In the genomic region with DNA sequence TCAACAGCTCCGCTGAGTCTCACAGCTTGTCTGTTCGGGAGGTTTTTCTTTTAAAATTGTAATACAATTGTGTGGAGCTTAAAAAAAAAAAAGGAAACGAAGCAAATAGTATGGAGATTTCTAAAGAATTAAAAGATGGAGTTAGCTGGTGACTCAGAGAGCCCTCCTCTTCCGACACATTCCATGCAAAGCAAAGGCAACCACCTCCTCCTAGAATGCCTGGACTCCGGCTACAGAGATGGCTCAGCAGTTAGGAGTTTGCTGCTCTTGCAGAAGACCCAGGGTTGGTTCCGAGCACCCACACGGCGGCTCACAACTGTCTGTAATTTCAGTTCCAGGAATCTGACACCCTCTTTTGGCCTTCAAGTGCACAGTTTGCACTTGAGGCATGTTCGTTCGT, we compare ENCODE assay signal across 11 mouse cellular contexts. TPM values are rescaled to one million over a fixed set of nuclear protein-coding genes. Genes with fewer than 3 reads are reported as not detected.
DNase-seq lines count a peak whose midpoint lies in the region; ATAC-seq and TF ChIP-seq lines count a peak whose summit lies in the region.
"Had no signal": no experiment of that assay in that cellular context is flagged by ENCODE, and none has a peak within 500 bp of the region (broad histone marks: within the 10 kb centered on the region; RNA-seq: fewer than 3 reads in every experiment).

No protein-coding gene starts in this region.

- no peak for TF ChIP-seq CTCF in liver, postnatal 0 days (IDR thresholded peaks at IDR 0.05; ENCODE audit: low read depth)
- TF ChIP-seq CTCF in gastrocnemius, adult 2 months (IDR thresholded peaks at IDR 0.05): no peak

- no peaks in the 10 kb centered on the region for H3K27me3 ChIP-seq in heart, embryonic 11.5 days (ENCODE audit: control insufficient read depth, insufficient read depth, low read length)
- no peaks in the 10 kb centered on the region for H3K27me3 ChIP-seq in liver, postnatal 0 days (ENCODE audit: insufficient read depth, low read length)
- no peaks in the 10 kb centered on the region for H3K27me3 ChIP-seq in liver, embryonic 12.5 days (replicated peaks)
- no peaks in the 10 kb centered on the region for H3K27me3 ChIP-seq in hindbrain, embryonic 11.5 days (ENCODE audit: control insufficient read depth, insufficient read depth, low read length)

- no peak for DNase-seq in heart, postnatal 14 days
- DNase-seq in liver, postnatal 0 days: no peak
- peak; percentile 44 for DNase-seq in R1 (ENCODE audit: low read depth, low spot score)
- no peak for DNase-seq in hindbrain, embryonic 11.5 days (ENCODE audit: low spot score)
- DNase-seq in gastrocnemius, postnatal 10 days: no peak
- DNase-seq in gastrocnemius, adult 2 months: no peak
- DNase-seq: heart, postnatal 10 days; liver; right cerebral cortex, postnatal 14 days had no signal

- no peak overlapping the region for H3K4me3 ChIP-seq in heart, embryonic 11.5 days (ENCODE audit: low read depth, low read length)
- H3K4me3 ChIP-seq in liver, postnatal 0 days (ENCODE audit: low read depth, low read length): no peak overlapping the region
- no peak overlapping the region for H3K4me3 ChIP-seq in liver, embryonic 12.5 days
- no peak overlapping the region for H3K4me3 ChIP-seq in hindbrain, embryonic 11.5 days (ENCODE audit: low read depth, low read length)
- no peak overlapping the region for H3K4me3 ChIP-seq in gastrocnemius, adult 2 months

- no peak overlapping the region for H3K9ac ChIP-seq in heart, embryonic 11.5 days (ENCODE audit: low read depth, low read length)
- no peak overlapping the region for H3K9ac ChIP-seq in liver, postnatal 0 days (replicated peaks)
- no peak overlapping the region for H3K9ac ChIP-seq in liver, embryonic 12.5 days
- H3K9ac ChIP-seq in hindbrain, embryonic 11.5 days (ENCODE audit: low read depth, low read length): no peak overlapping the region

- peak overlapping the region; percentile 29; the same call in 1 of the 2 replicates for H3K27ac ChIP-seq in heart, embryonic 11.5 days (ENCODE audit: low read depth, low read length)
- peak overlapping the region; percentile 52 for H3K27ac ChIP-seq in liver, postnatal 0 days (ENCODE audit: low read depth)
- H3K27ac ChIP-seq in liver, embryonic 12.5 days: no peak overlapping the region
- peak overlapping the region; percentile 70 for H3K27ac ChIP-seq in hindbrain, embryonic 11.5 days (ENCODE audit: low read depth, low read length)
- H3K27ac ChIP-seq in gastrocnemius, adult 2 months: no peak overlapping the region; the same call in 1 of the 2 replicates

- no peak overlapping the region for H3K4me2 ChIP-seq in heart, embryonic 11.5 days
- H3K4me2 ChIP-seq in liver, postnatal 0 days (ENCODE audit: low read depth, low read length): no peak overlapping the region
- H3K4me2 ChIP-seq in liver, embryonic 12.5 days: no peak overlapping the region
- no peak overlapping the region for H3K4me2 ChIP-seq in hindbrain, embryonic 11.5 days (replicated peaks; ENCODE audit: low read depth, low read length)

- H3K9me3 ChIP-seq in heart, embryonic 11.5 days (replicated peaks; ENCODE audit: control insufficient read depth, low read length): no peaks in the 10 kb centered on the region
- H3K9me3 ChIP-seq in liver, postnatal 0 days (ENCODE audit: low read length): no peaks in the 10 kb centered on the region
- no peaks in the 10 kb centered on the region for H3K9me3 ChIP-seq in liver, embryonic 12.5 days (replicated peaks)
- H3K9me3 ChIP-seq in hindbrain, embryonic 11.5 days (ENCODE audit: control insufficient read depth, low read length): no peaks in the 10 kb centered on the region

- H3K4me1 ChIP-seq in heart, embryonic 11.5 days (ENCODE audit: control insufficient read depth, insufficient read depth, low read length): peaks cover 57% of the 10 kb centered on the region
- H3K4me1 ChIP-seq in liver, postnatal 0 days (ENCODE audit: insufficient read depth): peaks cover 34% of the 10 kb centered on the region
- H3K4me1 ChIP-seq in liver, embryonic 12.5 days: peaks cover 69% of the 10 kb centered on the region
- H3K4me1 ChIP-seq in hindbrain, embryonic 11.5 days (replicated peaks; ENCODE audit: control insufficient read depth, insufficient read depth, low read length): peaks cover 4% of the 10 kb centered on the region

- no peak for TF ChIP-seq EP300 in liver, postnatal 0 days (IDR thresholded peaks at IDR 0.05; ENCODE audit: low read depth)

- intact Hi-C loops in heart, postnatal 14 days (cut with DNase I): no loop called here
- intact Hi-C loops in gastrocnemius, adult 2 months (cut with DNase I): no loop called here

- WGBS in heart, embryonic 11.5 days (ENCODE audit: insufficient replicate concordance): 79% methylated on average over 10 of the region's 10 CpGs
- 82% methylated on average over 10 of the region's 10 CpGs for WGBS in liver, postnatal 0 days (ENCODE audit: insufficient replicate concordance)
- 77% methylated on average over 10 of the region's 10 CpGs for WGBS in liver, embryonic 12.5 days (ENCODE audit: insufficient replicate concordance)
- 78% methylated on average over 10 of the region's 10 CpGs for WGBS in hindbrain, embryonic 11.5 days

- no peak for ATAC-seq in heart, embryonic 11.5 days (replicated peaks; ENCODE audit: insufficient number of reproducible peaks, low FRiP score, low TSS enrichment)
- no peak for ATAC-seq in liver, postnatal 0 days
- ATAC-seq in liver, embryonic 12.5 days: no peak
- no peak for ATAC-seq in hindbrain, embryonic 11.5 days (ENCODE audit: low FRiP score)

- no peaks in the 10 kb centered on the region for H3K36me3 ChIP-seq in heart, embryonic 11.5 days (ENCODE audit: control insufficient read depth, insufficient read depth, low read length)
- H3K36me3 ChIP-seq in liver, postnatal 0 days (replicated peaks; ENCODE audit: insufficient read depth, low read length): 0 out of 2 replicates have a peak, but pooled peaks cover 3% of the 10 kb centered on the region
- peaks cover 2% of the 10 kb centered on the region; the same call in 1 of the 2 replicates for H3K36me3 ChIP-seq in liver, embryonic 12.5 days
- no peaks in the 10 kb centered on the region for H3K36me3 ChIP-seq in hindbrain, embryonic 11.5 days (ENCODE audit: control insufficient read depth, insufficient read depth, low read length)

RNA-seq across cellular contexts. Expression of gene Snx30, which starts 12.9 kb away (rescaled TPM):
- 4.9 and 5.7 TPM in 2 replicates for polyA plus RNA-seq in heart, embryonic 11.5 days (2014; fragmentation: Nextera tagmentation; extraction: Ambion mirVana)
- 1 to 10 TPM; 5.0 to 8.2 TPM for total RNA-seq in heart, postnatal 14 days (2021)
- 3.5 and 4.5 TPM in 2 replicates for polyA plus RNA-seq in liver, postnatal 0 days (2015; fragmentation: Nextera tagmentation; extraction: Ambion mirVana)
- 5.6 and 7.5 TPM in 2 replicates for polyA plus RNA-seq in liver, embryonic 12.5 days (2016; fragmentation: Nextera tagmentation; extraction: Ambion mirVana)
- polyA plus RNA-seq in hindbrain, embryonic 11.5 days (2014; fragmentation: Nextera tagmentation; extraction: Ambion mirVana): 13.4 and 19.1 TPM in 2 replicates
- total RNA-seq in gastrocnemius, postnatal 10 days (2021): 10 to 100 TPM in 1 of 2 experiments, 1 to 10 TPM in 1; 5.9 to 10.8 TPM
- 1 to 10 TPM; 3.1 to 4.1 TPM for total RNA-seq in gastrocnemius, adult 2 months (2021)

RNA-seq across cellular contexts. Expression of gene Inip, which starts 17.1 kb away (rescaled TPM):
- polyA plus RNA-seq in heart, embryonic 11.5 days (2014; fragmentation: Nextera tagmentation; extraction: Ambion mirVana): 49.4 and 50.4 TPM in 2 replicates
- 10 to 100 TPM; 10.3 to 12.3 TPM for total RNA-seq in heart, postnatal 14 days (2021)
- polyA plus RNA-seq in liver, postnatal 0 days (2015; fragmentation: Nextera tagmentation; extraction: Ambion mirVana): 11.2 and 12.6 TPM in 2 replicates
- polyA plus RNA-seq in liver, embryonic 12.5 days (2016; fragmentation: Nextera tagmentation; extraction: Ambion mirVana): 34.7 and 35.8 TPM in 2 replicates
- 94.3 and 105 TPM in 2 replicates for polyA plus RNA-seq in hindbrain, embryonic 11.5 days (2014; fragmentation: Nextera tagmentation; extraction: Ambion mirVana)
- total RNA-seq in gastrocnemius, postnatal 10 days (2021): 1 to 10 TPM; 4.9 to 7.1 TPM
- 1 to 10 TPM; 2.8 to 5.9 TPM for total RNA-seq in gastrocnemius, adult 2 months (2021)

Comparison
In these comparisons a context has a peak if more than half of its experiments do, and no peak if none do; other contexts are left out.
1. H3K27ac ChIP-seq: peak in heart, embryonic 11.5 days (single experiment), liver, postnatal 0 days (single experiment) and hindbrain, embryonic 11.5 days (single experiment); none in liver, embryonic 12.5 days (single experiment) and gastrocnemius, adult 2 months (single experiment).